Mouse (Mus musculus) heart, embryonic 10.5 days (tissue): ENCODE data around the gene Scd2. TPM values are rescaled to one million over a fixed set of nuclear protein-coding genes. Genes with fewer than 3 reads are reported as not detected.

Experiments used
- DNase-seq: peaks from one replicate; pipeline ENCODE4 v3.0.0-alpha.2; 2017; ENCODE audit warnings: low spot score
- H3K27ac ChIP-seq: fragments of 300-500 bp; sonication (generic); 2 replicates; pipeline ENCODE4 v1.5.1; 2016; ENCODE audit warnings: mild to moderate bottlenecking
- H3K27me3 ChIP-seq: fragments of 300-500 bp; sonication (generic); 2 replicates; pipeline ENCODE4 v1.6.1; 2016; ENCODE audit warnings: mild to moderate bottlenecking; ENCODE audit not compliant: poor library complexity, insufficient read depth, severe bottlenecking
- H3K36me3 ChIP-seq: fragments of 300-500 bp; sonication (generic); 2 replicates; pipeline ENCODE4 v1.6.1; 2016; ENCODE audit warnings: mild to moderate bottlenecking, moderate library complexity
- H3K4me1 ChIP-seq: fragments of 300-500 bp; sonication (generic); 2 replicates; pipeline ENCODE4 v1.6.1; 2016; ENCODE audit warnings: mild to moderate bottlenecking
- H3K4me3 ChIP-seq: fragments of 300-500 bp; sonication (generic); 2 replicates; pipeline ENCODE4 v1.5.1; 2016; ENCODE audit warnings: mild to moderate bottlenecking, moderate library complexity
- H3K9me3 ChIP-seq: fragments of 300-500 bp; sonication (generic); 2 replicates; pipeline ENCODE4 v1.6.1; 2016; ENCODE audit warnings: mild to moderate bottlenecking, moderate library complexity
- WGBS: fragments of 180-500 bp; shearing (Covaris S2); methylation state at CpG from one replicate; pipeline ENCODE4 v1.1.7; 2016; 5-methylcytosine and 5-hydroxymethylcytosine counted together
- polyA plus RNA-seq: library from polyadenylated mRNA; unstranded; fragments of >200 nt; fragmentation: Nextera tagmentation; extraction: Ambion mirVana; gene quantifications from 2 replicates; pipeline ENCODE4 v1.2.1, GENCODE M21; 2016

Scd2 gene
- polyA plus RNA-seq, 1 experiment from 2014 or later, result 207 TPM

DNA sequence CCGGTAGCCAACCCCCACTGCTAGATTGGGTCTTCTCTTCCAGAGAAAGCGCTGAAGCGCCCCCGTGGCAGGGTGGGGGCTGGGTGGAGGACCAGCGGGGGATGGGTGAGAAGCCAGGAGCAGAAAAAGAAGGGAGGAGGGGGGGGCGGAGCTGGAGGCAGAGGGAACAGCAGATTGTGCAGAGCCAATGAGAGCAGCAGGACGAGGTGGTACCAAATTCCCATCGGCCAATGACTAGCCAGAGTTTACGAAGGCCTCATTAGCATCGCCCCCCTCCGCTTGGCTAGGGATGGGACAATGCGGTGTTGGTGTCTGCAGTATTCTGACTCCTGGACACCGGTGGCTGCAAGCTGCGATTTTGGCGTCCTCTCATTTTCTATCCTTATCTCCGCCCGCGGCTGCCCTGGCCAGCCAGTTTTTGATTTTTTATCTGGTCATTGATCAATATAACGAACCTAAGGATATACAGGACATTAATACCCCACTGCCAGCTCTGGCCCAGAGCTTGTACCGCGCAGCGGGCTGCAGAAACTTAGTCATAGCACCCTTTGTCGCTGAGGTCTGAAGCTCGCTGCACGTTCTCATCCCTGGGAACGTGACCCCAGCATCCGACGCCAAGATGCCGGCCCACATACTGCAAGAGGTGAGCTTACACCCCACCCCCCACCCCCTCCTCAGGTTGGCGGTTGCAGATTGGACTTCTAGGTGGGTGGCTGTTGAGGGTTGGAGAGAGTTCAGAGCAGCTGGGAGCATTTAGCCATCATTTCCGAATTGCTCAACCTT, 486 bp downstream of the Scd2 start:
- WGBS, result under 1% methylated on average over 30 of the region's 31 CpGs
- DNase-seq, result peak; percentile 99
- Histone ChIP-seq H3K4me1 (peaks cover 70% of the 10 kb centered on the region), H3K27me3 (0 out of 2 replicates have a peak, but pooled peaks cover 3% of the 10 kb centered on the region), H3K9me3 (no peaks in the 10 kb centered on the region), H3K36me3 (peaks cover 41% of the 10 kb centered on the region), H3K27ac (peak overlapping the region; percentile 96), H3K4me3 (peak overlapping the region; percentile 91)

DNA sequence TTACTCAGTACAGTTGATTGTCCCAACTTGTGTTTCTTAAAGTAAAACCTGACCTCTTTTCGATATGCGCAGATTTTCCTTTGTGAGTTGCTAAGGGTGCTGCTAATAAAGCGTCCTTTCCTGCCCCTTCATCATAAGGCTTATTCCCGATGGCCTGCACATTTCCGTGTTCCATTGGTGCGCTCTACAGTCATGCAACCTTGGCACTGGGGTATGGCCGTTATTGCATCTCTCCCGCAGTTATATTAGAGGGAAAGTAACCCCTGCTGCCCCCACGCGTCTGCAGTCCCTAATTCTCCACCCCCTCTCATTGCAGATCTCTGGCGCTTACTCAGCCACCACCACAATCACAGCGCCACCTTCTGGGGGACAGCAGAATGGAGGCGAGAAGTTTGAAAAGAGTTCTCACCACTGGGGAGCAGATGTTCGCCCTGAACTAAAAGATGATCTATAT, 1.1 kb downstream of the Scd2 start:
- H3K27ac ChIP-seq, result peak overlapping the region; percentile 96
- 0 out of 2 replicates have a peak, but pooled peaks cover 4% of the 10 kb centered on the region for H3K27me3 ChIP-seq
- peaks cover 48% of the 10 kb centered on the region for H3K36me3 ChIP-seq
- under 1% methylated on average over 14 of the region's 14 CpGs for WGBS
- peak; percentile 94 for DNase-seq
- H3K9me3 ChIP-seq, result no peaks in the 10 kb centered on the region
- H3K4me3 ChIP-seq, result peak overlapping the region; percentile 91
- H3K4me1 ChIP-seq, result peaks cover 73% of the 10 kb centered on the region

DNA sequence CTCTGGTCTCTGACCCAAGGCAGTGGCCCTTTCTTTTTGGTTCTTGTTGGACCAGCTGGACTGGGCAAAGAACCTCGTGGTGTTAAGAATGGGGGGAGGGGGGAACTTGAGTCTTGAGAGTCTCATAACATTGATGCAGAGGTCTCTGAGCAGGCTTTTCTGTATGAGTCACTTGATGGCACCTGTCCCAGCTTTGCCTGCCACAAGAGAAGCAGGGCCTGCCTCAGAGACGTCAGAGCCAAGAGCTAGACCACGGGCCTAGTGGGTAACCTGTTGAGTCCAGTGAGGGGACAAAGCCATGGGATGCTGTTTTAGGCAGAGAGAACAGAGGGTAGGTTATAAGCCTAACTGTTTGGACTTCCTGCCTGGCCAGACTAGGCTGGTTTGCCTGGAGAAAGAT, 1.8 kb downstream of the Scd2 start:
- H3K27ac ChIP-seq, result peak overlapping the region; percentile 96
- H3K4me3 ChIP-seq, result peak overlapping the region; percentile 91
- 20% methylated on average over 3 of the region's 3 CpGs for WGBS
- H3K36me3 ChIP-seq, result peaks cover 54% of the 10 kb centered on the region
- no peaks in the 10 kb centered on the region for H3K9me3 ChIP-seq
- 0 out of 2 replicates have a peak, but pooled peaks cover 4% of the 10 kb centered on the region for H3K27me3 ChIP-seq
- DNase-seq, result no peak
- H3K4me1 ChIP-seq, result peaks cover 75% of the 10 kb centered on the region

DNA sequence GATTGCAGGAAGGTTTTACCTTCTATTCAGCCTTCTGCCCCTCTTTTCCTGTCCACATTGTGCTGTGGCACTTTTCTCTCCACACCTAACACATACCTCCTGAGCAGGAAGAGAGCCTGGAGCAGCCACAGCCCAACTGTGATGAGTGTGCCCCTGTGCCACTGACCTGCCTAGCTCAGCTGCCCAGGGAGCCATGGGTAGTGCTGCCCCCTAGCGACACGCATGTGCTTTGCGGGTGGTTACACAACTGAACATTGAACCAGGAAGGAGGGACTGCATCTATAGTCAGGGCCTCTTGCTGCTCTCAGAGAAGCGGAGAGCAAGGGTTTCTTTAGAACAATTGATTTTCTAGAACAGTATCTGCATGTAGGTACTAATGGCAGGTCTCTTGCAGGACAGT, 2.3 kb downstream of the Scd2 start:
- peaks cover 80% of the 10 kb centered on the region for H3K4me1 ChIP-seq
- peaks cover 59% of the 10 kb centered on the region for H3K36me3 ChIP-seq
- H3K27ac ChIP-seq, result 0 out of 2 replicates have a peak overlapping the region, but pooled peaks have one; percentile 96
- H3K27me3 ChIP-seq, result 0 out of 2 replicates have a peak, but pooled peaks cover 4% of the 10 kb centered on the region
- peak; percentile 89 for DNase-seq
- 16% methylated on average over 4 of the region's 4 CpGs for WGBS
- H3K9me3 ChIP-seq, result no peaks in the 10 kb centered on the region
- H3K4me3 ChIP-seq, result peak overlapping the region; percentile 91

DNA sequence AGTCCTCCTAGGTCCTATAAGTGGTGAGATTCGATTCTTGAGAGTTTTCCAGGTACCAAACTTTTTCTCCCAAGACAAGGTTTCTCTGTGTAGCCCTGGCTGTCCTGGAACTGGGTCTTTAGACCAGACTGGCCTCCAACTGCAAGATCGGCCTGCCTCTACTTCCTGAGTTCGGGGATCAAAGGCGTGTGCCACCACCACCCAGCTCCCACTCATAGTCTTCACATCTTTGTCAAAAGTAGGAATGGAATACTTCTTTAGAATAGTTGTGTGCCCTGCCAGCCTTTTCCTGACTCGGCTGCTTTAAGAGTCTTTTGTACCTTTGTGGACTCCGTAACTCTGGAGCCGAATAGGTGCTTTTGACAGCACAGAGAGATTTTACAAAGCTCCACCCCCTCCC, 2.7 kb downstream of the Scd2 start:
- 67% methylated on average over 7 of the region's 7 CpGs for WGBS
- Histone ChIP-seq H3K4me3 (peak overlapping the region; percentile 91), H3K36me3 (peaks cover 63% of the 10 kb centered on the region), H3K27me3 (0 out of 2 replicates have a peak, but pooled peaks cover 4% of the 10 kb centered on the region), H3K9me3 (no peaks in the 10 kb centered on the region), H3K4me1 (peaks cover 83% of the 10 kb centered on the region), H3K27ac (0 out of 2 replicates have a peak overlapping the region, but pooled peaks have one; percentile 3)
- DNase-seq, result no peak

DNA sequence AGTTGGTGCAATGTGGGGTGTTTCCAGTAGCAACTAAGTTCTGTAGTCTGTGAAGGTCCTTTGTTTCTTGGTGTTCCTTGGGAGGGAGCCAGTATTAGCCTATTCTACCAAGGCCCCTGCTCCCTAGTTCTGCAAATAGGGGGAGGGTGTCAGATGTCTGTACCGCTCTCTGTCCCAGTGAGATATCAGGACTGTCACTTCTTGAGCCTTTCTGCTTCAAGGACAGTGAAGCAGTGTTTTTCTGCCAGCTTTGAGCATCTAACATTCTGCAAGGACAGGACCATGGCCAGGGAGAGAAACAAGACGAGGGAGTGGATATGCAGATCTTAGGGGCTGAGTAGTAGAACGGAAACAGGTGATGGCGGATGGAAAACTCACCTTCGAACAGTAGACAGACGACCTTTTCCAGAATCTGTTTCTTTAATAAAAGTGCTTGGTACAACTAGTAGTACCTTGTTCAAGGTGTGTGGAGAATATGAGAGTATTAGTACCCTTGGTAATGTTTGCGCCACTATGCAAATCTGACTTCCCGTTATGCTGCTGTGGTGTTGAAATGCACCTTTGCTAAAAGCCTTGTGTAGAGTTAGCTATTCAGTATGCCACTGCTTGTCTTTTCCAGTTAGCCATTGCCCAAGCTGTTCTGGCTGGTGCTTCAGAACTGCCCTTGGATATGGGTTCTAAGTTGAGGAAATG, 3.7 kb downstream of the Scd2 start:
- peak overlapping the region; percentile 91 for H3K4me3 ChIP-seq
- 74% methylated on average over 8 of the region's 8 CpGs for WGBS
- no peak overlapping the region for H3K27ac ChIP-seq
- H3K4me1 ChIP-seq, result peaks cover 73% of the 10 kb centered on the region
- DNase-seq, result no peak
- H3K36me3 ChIP-seq, result peaks cover 72% of the 10 kb centered on the region
- H3K9me3 ChIP-seq, result no peaks in the 10 kb centered on the region
- 0 out of 2 replicates have a peak, but pooled peaks cover 4% of the 10 kb centered on the region for H3K27me3 ChIP-seq

DNA sequence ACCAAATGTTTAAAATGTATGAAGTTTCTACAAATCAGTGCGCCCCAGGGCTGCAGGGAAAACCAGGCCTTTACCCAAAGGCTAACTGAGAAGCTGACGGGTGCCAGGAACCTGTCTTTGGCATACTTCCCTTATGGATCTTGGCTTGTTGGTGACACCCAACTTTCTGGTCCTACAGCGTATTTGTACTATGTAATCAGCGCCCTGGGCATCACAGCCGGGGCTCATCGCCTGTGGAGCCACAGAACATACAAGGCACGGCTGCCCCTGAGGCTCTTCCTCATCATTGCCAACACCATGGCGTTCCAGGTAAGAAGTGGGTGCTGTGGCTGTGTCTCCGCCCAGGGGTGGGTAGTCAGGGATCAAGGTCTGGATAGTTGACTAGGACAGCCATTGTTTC, 4.4 kb downstream of the Scd2 start:
- H3K4me1 ChIP-seq, result peaks cover 66% of the 10 kb centered on the region
- 90% methylated on average over 9 of the region's 9 CpGs for WGBS

DNA sequence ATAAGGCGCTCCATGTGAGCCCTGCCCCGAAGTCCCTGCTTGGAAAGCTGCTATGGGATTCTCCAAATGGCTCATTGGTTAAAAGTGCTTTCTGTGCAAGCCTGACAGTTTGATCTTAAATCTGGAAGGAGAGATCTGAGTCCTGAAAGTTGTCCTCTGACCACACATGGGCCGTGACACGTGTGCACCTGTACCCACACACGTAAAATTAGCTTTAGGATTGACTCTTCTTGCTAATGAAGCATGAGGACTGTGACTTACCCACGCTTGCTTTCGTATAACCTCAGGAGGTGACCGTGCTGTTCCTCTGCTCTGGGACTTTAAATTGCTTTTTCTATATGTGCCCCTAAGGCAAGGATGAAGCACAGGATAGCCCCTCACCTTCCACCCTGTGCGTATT, 5.6 kb downstream of the Scd2 start:
- 92% methylated on average over 9 of the region's 9 CpGs for WGBS

More for the DNA sequence above, 4.4 kb downstream of the Scd2 start:
- DNase-seq, result no peak
- Histone ChIP-seq H3K27me3 (0 out of 2 replicates have a peak, but pooled peaks cover 4% of the 10 kb centered on the region), H3K36me3 (peaks cover 79% of the 10 kb centered on the region), H3K4me3 (peak overlapping the region; percentile 91), H3K27ac (no peak overlapping the region), H3K9me3 (no peaks in the 10 kb centered on the region)

DNA sequence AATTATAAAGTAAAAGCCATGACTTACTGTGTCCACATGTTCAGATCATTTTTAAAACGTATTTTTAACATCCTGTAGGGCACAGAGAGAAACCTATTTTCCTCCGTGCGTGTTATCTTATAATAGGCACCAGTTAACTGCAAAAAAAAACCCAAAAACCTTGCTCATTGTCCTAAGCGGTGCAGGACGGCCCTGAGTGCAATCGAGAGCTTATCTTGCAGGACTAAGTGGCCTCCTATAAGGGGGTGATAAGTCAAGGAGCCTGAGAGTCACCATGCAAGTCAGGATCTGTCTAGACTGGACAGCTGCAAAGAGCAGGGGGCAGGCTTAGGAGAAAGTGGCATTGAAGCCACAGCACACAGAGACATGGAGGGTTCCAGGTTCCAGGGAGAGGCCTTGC, 6.4 kb downstream of the Scd2 start:
- Histone ChIP-seq H3K4me1 (peaks cover 61% of the 10 kb centered on the region), H3K27me3 (0 out of 2 replicates have a peak, but pooled peaks cover 4% of the 10 kb centered on the region), H3K9me3 (no peaks in the 10 kb centered on the region), H3K4me3 (peak overlapping the region; percentile 24), H3K36me3 (peaks cover 99% of the 10 kb centered on the region), H3K27ac (no peak overlapping the region)
- no peak for DNase-seq
- WGBS, result 31% methylated on average over 6 of the region's 6 CpGs

More for the DNA sequence above, 5.6 kb downstream of the Scd2 start:
- Histone ChIP-seq H3K36me3 (peaks cover 91% of the 10 kb centered on the region), H3K9me3 (no peaks in the 10 kb centered on the region), H3K4me1 (peaks cover 61% of the 10 kb centered on the region), H3K27ac (no peak overlapping the region), H3K27me3 (0 out of 2 replicates have a peak, but pooled peaks cover 4% of the 10 kb centered on the region), H3K4me3 (peak overlapping the region; percentile 29)
- DNase-seq, result no peak

DNA sequence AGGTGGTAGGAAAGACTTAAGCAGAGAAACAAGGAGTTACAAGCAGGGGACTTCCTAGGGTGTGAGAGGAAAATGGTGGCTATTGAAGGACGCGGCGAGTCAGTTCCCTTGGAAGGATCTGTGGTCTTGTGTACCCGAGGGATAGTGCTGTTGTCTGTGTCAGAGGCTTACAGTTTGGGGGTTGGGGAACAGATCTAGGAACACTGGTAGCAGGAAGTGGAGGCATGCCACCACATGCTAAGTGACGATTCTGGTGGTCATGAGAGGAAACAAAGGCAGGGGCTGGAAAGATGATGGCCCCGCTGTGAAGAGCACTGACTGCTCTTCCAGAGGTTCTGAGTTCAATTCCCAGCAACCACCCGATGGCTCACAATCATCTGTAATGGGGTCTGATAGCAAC, 7.0 kb downstream of the Scd2 start:
- H3K4me1 ChIP-seq, result peaks cover 55% of the 10 kb centered on the region
- no peak overlapping the region for H3K4me3 ChIP-seq
- no peaks in the 10 kb centered on the region for H3K9me3 ChIP-seq
- 0 out of 2 replicates have a peak, but pooled peaks cover 4% of the 10 kb centered on the region for H3K27me3 ChIP-seq
- no peak for DNase-seq
- no peak overlapping the region for H3K27ac ChIP-seq
- peaks cover 99% of the 10 kb centered on the region for H3K36me3 ChIP-seq
- WGBS, result 89% methylated on average over 7 of the region's 7 CpGs

DNA sequence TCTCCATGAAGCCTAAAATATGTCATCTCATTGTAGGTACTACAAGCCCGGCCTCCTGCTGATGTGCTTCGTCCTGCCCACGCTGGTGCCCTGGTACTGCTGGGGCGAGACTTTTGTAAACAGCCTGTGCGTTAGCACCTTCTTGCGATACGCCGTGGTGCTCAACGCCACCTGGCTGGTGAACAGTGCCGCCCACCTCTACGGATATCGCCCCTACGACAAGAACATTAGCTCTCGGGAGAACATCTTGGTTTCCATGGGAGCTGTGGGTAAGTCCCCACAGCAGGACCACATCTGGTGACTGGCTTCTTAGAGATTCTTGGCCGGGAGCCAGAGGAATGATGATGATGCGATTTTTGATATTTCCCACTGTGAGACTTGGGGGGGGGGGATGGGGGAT, 7.7 kb downstream of the Scd2 start:
- peak; percentile 58 for DNase-seq
- Histone ChIP-seq H3K4me1 (peaks cover 48% of the 10 kb centered on the region), H3K9me3 (no peaks in the 10 kb centered on the region), H3K27ac (no peak overlapping the region), H3K27me3 (0 out of 2 replicates have a peak, but pooled peaks cover 4% of the 10 kb centered on the region), H3K4me3 (no peak overlapping the region), H3K36me3 (peaks cover 99% of the 10 kb centered on the region)
- WGBS, result 90% methylated on average over 16 of the region's 16 CpGs

DNA sequence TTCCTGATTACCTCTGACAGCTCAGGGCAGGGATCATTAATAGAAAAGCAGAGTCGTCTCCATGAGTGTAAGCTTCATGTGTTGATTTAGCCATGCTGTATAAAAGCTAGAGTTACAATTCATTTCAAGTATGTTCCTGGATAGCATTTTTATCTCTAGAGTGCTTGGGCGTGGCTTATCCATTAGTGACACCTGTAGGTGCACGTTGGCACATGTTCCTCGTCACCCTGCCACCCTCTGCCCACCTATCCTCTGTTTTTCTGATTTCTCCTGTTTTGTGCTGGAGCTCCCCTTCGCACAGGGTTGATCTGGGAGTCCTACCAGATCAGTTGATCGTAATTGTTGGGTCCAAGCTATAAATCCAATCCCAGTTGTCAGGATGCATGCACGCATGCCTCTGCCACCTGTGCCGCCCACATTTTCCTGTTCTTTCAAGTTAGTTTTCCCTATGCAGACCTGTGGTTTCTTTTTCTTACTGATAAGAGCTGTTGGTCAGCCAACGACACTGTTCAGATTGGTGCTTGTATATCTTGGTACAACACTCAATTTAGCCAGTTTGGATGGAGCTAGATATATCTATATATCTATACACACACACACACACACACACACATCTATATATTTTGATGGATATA, 8.3 kb downstream of the Scd2 start:
- Histone ChIP-seq H3K4me1 (peaks cover 42% of the 10 kb centered on the region), H3K27me3 (0 out of 2 replicates have a peak, but pooled peaks cover 4% of the 10 kb centered on the region), H3K27ac (no peak overlapping the region), H3K9me3 (no peaks in the 10 kb centered on the region), H3K4me3 (no peak overlapping the region), H3K36me3 (peaks cover 98% of the 10 kb centered on the region)
- peak; percentile 69 for DNase-seq
- WGBS, result 79% methylated on average over 9 of the region's 9 CpGs
